In genomic region chr1:166094462-166094861, GRCm38 (mm10) we compare ENCODE assay signal across 27 mouse cellular contexts. TPM values are rescaled to one million over a fixed set of nuclear protein-coding genes. Genes with fewer than 3 reads are reported as not detected.
DNase-seq lines count a peak whose midpoint lies in the region; ATAC-seq and TF ChIP-seq lines count a peak whose summit lies in the region.
"Had no signal": no experiment of that assay in that cellular context is flagged by ENCODE, and none has a peak within 500 bp of the region (broad histone marks: within the 10 kb centered on the region; RNA-seq: fewer than 3 reads in every experiment).

No protein-coding gene starts in this region.

- DNase-seq in A20 (ENCODE audit: low read depth, low spot score): peak; percentile 12
- DNase-seq in thymus, postnatal 10 days (ENCODE audit: low spot score in 2 of 2): no peak
- no peak for DNase-seq in layer of hippocampus, postnatal 25 days (ENCODE audit: extremely low spot score in 1 of 2, low spot score in 1 of 2)
- no peak for DNase-seq in spleen, postnatal 4 days (ENCODE audit: low spot score in 2 of 2)
- DNase-seq: adrenal gland, adult 8-10 months; adrenal gland, postnatal 14 days; adrenal gland, postnatal 36 days; cerebellum, adult 11-12 months; cerebellum, adult 2 months; cerebellum, adult 9-11 months; cerebellum, postnatal 14 days; cerebellum, postnatal 36 days; embryo, embryonic 11 days; forebrain, postnatal 0 days had no signal

- H3K4me3 ChIP-seq in intestine, embryonic 15.5 days (replicated peaks): no peak overlapping the region
- H3K4me3 ChIP-seq in intestine, embryonic 16.5 days (ENCODE audit: low read length): no peak overlapping the region
- H3K4me3 ChIP-seq in intestine, postnatal 0 days (ENCODE audit: low read depth, low read length): no peak overlapping the region
- H3K4me3 ChIP-seq in stomach, embryonic 16.5 days (replicated peaks; ENCODE audit: low read length): no peak overlapping the region
- H3K4me3 ChIP-seq: embryonic facial prominence, embryonic 10.5 days; embryonic facial prominence, embryonic 12.5 days; forebrain, embryonic 13.5 days; forebrain, embryonic 15.5 days had no signal

- WGBS in intestine, embryonic 15.5 days: 83% methylated on average over 3 of the region's 3 CpGs
- WGBS in intestine, embryonic 16.5 days: 68% methylated on average over 3 of the region's 3 CpGs
- WGBS in intestine, postnatal 0 days: 49% methylated on average over 3 of the region's 3 CpGs
- WGBS in stomach, embryonic 16.5 days: 63% methylated on average over 3 of the region's 3 CpGs

- no peaks in the 10 kb centered on the region for H3K9me3 ChIP-seq in intestine, embryonic 15.5 days
- H3K9me3 ChIP-seq in intestine, embryonic 16.5 days (ENCODE audit: control insufficient read depth, low read length): no peaks in the 10 kb centered on the region
- no peaks in the 10 kb centered on the region for H3K9me3 ChIP-seq in intestine, postnatal 0 days (ENCODE audit: control insufficient read depth)
- H3K9me3 ChIP-seq in stomach, embryonic 16.5 days (replicated peaks; ENCODE audit: control insufficient read depth, low read length): no peaks in the 10 kb centered on the region
- H3K9me3 ChIP-seq: embryonic facial prominence, embryonic 10.5 days; embryonic facial prominence, embryonic 12.5 days; forebrain, embryonic 13.5 days; forebrain, embryonic 15.5 days; G1E had no signal

- H3K36me3 ChIP-seq in intestine, embryonic 15.5 days: no peaks in the 10 kb centered on the region
- H3K36me3 ChIP-seq in intestine, embryonic 16.5 days (ENCODE audit: control insufficient read depth, insufficient read depth, low read length): no peaks in the 10 kb centered on the region
- H3K36me3 ChIP-seq in intestine, postnatal 0 days (ENCODE audit: control insufficient read depth, insufficient read depth): no peaks in the 10 kb centered on the region
- H3K36me3 ChIP-seq in stomach, embryonic 16.5 days (ENCODE audit: control insufficient read depth, insufficient read depth, low read length): no peaks in the 10 kb centered on the region
- H3K36me3 ChIP-seq: embryonic facial prominence, embryonic 12.5 days; forebrain, embryonic 15.5 days; G1E had no signal

- H3K4me2 ChIP-seq in intestine, embryonic 15.5 days (replicated peaks): no peak overlapping the region
- H3K4me2 ChIP-seq in intestine, embryonic 16.5 days (ENCODE audit: low read depth, low read length): no peak overlapping the region
- no peak overlapping the region for H3K4me2 ChIP-seq in intestine, postnatal 0 days (replicated peaks; ENCODE audit: low read depth)
- no peak overlapping the region for H3K4me2 ChIP-seq in stomach, embryonic 16.5 days (ENCODE audit: low read depth, low read length)
- H3K4me2 ChIP-seq: embryonic facial prominence, embryonic 12.5 days; forebrain, embryonic 13.5 days; forebrain, embryonic 15.5 days had no signal

- no peaks in the 10 kb centered on the region for H3K4me1 ChIP-seq in intestine, embryonic 15.5 days (replicated peaks)
- no peaks in the 10 kb centered on the region for H3K4me1 ChIP-seq in intestine, embryonic 16.5 days (ENCODE audit: control insufficient read depth, insufficient read depth, low read length)
- H3K4me1 ChIP-seq in intestine, postnatal 0 days (replicated peaks; ENCODE audit: control insufficient read depth, insufficient read depth, low read length): no peaks in the 10 kb centered on the region
- H3K4me1 ChIP-seq in stomach, embryonic 16.5 days (ENCODE audit: control insufficient read depth, insufficient read depth, low read length): no peaks in the 10 kb centered on the region
- H3K4me1 ChIP-seq: forebrain, embryonic 13.5 days; forebrain, embryonic 15.5 days had no signal

- no peak overlapping the region for H3K9ac ChIP-seq in intestine, embryonic 15.5 days
- H3K9ac ChIP-seq in intestine, embryonic 16.5 days (ENCODE audit: low read depth, low read length): no peak overlapping the region
- no peak overlapping the region for H3K9ac ChIP-seq in intestine, postnatal 0 days (ENCODE audit: low read depth, low read length)
- no peak overlapping the region for H3K9ac ChIP-seq in stomach, embryonic 16.5 days (ENCODE audit: low read length)
- H3K9ac ChIP-seq: embryonic facial prominence, embryonic 12.5 days; forebrain, embryonic 13.5 days; forebrain, embryonic 15.5 days; forebrain, postnatal 0 days had no signal

- no peak overlapping the region for H3K27ac ChIP-seq in intestine, embryonic 15.5 days
- no peak overlapping the region for H3K27ac ChIP-seq in intestine, embryonic 16.5 days (ENCODE audit: low read length)
- no peak overlapping the region for H3K27ac ChIP-seq in intestine, postnatal 0 days (ENCODE audit: low read depth, low read length)
- no peak overlapping the region for H3K27ac ChIP-seq in stomach, embryonic 16.5 days (ENCODE audit: low read length)
- H3K27ac ChIP-seq: embryonic facial prominence, embryonic 10.5 days; embryonic facial prominence, embryonic 12.5 days; forebrain, embryonic 13.5 days; forebrain, embryonic 15.5 days had no signal

- TF ChIP-seq CTCF in intestine, postnatal 0 days (IDR thresholded peaks at IDR 0.05; ENCODE audit: low read depth): no peak

- H3K27me3 ChIP-seq in intestine, embryonic 15.5 days (replicated peaks): no peaks in the 10 kb centered on the region
- H3K27me3 ChIP-seq in intestine, embryonic 16.5 days (replicated peaks; ENCODE audit: control insufficient read depth, insufficient read depth, low read length): no peaks in the 10 kb centered on the region
- no peaks in the 10 kb centered on the region for H3K27me3 ChIP-seq in intestine, postnatal 0 days (replicated peaks; ENCODE audit: control insufficient read depth, insufficient read depth, low read length)
- no peaks in the 10 kb centered on the region for H3K27me3 ChIP-seq in stomach, embryonic 16.5 days (ENCODE audit: control insufficient read depth, insufficient read depth, low read length)
- H3K27me3 ChIP-seq: embryonic facial prominence, embryonic 12.5 days; forebrain, embryonic 13.5 days; forebrain, embryonic 15.5 days had no signal

- 0 out of 2 replicates have a peak, but pooled peaks have one; percentile 20 for ATAC-seq in intestine, embryonic 15.5 days
- ATAC-seq in intestine, embryonic 16.5 days: no peak
- peak; percentile 81 for ATAC-seq in intestine, postnatal 0 days
- ATAC-seq in stomach, embryonic 16.5 days (ENCODE audit: insufficient read depth, low FRiP score): peak; percentile 21; the same call in 1 of the 2 replicates
- ATAC-seq: activated CD4-positive, CD25-positive, alpha-beta regulatory T cell, adult 4 months; forebrain, embryonic 13.5 days; forebrain, embryonic 15.5 days; forebrain, postnatal 0 days; Patski had no signal

RNA-seq across cellular contexts. Expression of gene Dusp27, which starts 33.3 kb away (rescaled TPM):
- polyA plus RNA-seq in intestine, embryonic 15.5 days (2015; fragmentation: Nextera tagmentation; extraction: Ambion mirVana): 1.8 TPM in 2 replicates
- 1.5 and 1.7 TPM in 2 replicates for polyA plus RNA-seq in intestine, embryonic 16.5 days (2015; fragmentation: Nextera tagmentation; extraction: Ambion mirVana)
- polyA plus RNA-seq in intestine, postnatal 0 days (2015; fragmentation: Nextera tagmentation; extraction: Ambion mirVana): 0.61 and 0.99 TPM in 2 replicates
- 2.5 and 6.1 TPM in 2 replicates for polyA plus RNA-seq in stomach, embryonic 16.5 days (2015; fragmentation: Nextera tagmentation; extraction: Ambion mirVana)
- under 1 TPM in 1 of 2 experiments, not detected in 1; 0.07 TPM for total RNA-seq in layer of hippocampus, postnatal 25 days (2021)
- total RNA-seq: adrenal gland, adult 18-20 months; common myeloid progenitor, adult 5-6 weeks had no signal
- polyA plus RNA-seq: activated CD4-positive, CD25-positive, alpha-beta regulatory T cell, adult 4 months; G1E; Patski had no signal

RNA-seq across cellular contexts. Expression of gene Gpa33, which starts 35.6 kb away (rescaled TPM):
- polyA plus RNA-seq in intestine, embryonic 15.5 days (2015; fragmentation: Nextera tagmentation; extraction: Ambion mirVana): 59.8 and 60.2 TPM in 2 replicates
- 79.6 and 86.9 TPM in 2 replicates for polyA plus RNA-seq in intestine, embryonic 16.5 days (2015; fragmentation: Nextera tagmentation; extraction: Ambion mirVana)
- 136 and 161 TPM in 2 replicates for polyA plus RNA-seq in intestine, postnatal 0 days (2015; fragmentation: Nextera tagmentation; extraction: Ambion mirVana)
- polyA plus RNA-seq in stomach, embryonic 16.5 days (2015; fragmentation: Nextera tagmentation; extraction: Ambion mirVana): 11.9 and 14.2 TPM in 2 replicates
- not detected for total RNA-seq in layer of hippocampus, postnatal 25 days (2021)
- total RNA-seq: adrenal gland, postnatal 14 days; common myeloid progenitor, adult 5-6 weeks had no signal
- polyA plus RNA-seq: activated CD4-positive, CD25-positive, alpha-beta regulatory T cell, adult 4 months; cerebellum, adult 2 months; forebrain, embryonic 13.5 days; forebrain, embryonic 15.5 days; G1E; Patski had no signal
